Mouse (Mus musculus): ENCODE measurements around the gene G6pc3. TPM values are rescaled to one million over a fixed set of nuclear protein-coding genes. Genes with fewer than 3 reads are reported as not detected.

The G6pc3 gene
- total and polyA plus RNA-seq, 3 experiments, result 31.3 to 72.3 (median 34.7) TPM

GRCm38 (mm10) chr11:102211011-102211410 is 21.6 kb downstream of the G6pc3 start:
- in situ Hi-C loops (cut with MboI; ENCODE audit: low pct_ligation_motif_present, low pct_unique_long_range_greater_than_20kb, low sequenced_read_pairs) (no loop called here), dilution Hi-C loops (cut with MboI; ENCODE audit: extremely low pct_ligation_motif_present, extremely low pct_unique_long_range_greater_than_20kb, low sequenced_read_pairs) (no loop called here)
- no peaks in the 10 kb centered on the region for H3K9me3 ChIP-seq (replicated peaks; ENCODE audit: low read length)
- no peak for DNase-seq (ENCODE audit: extremely low read depth)
- H3K79me2 ChIP-seq (replicated peaks; ENCODE audit: control insufficient read depth, extremely low read depth, insufficient read depth, poor library complexity, severe bottlenecking), result 0 out of 2 replicates have a peak, but pooled peaks cover 2% of the 10 kb centered on the region
- peaks cover 44 to 83% of the 10 kb centered on the region in 2 experiments for H3K4me1 ChIP-seq (ENCODE audit: control insufficient read depth in 1 of 2, insufficient read depth in 2 of 2)
- TF ChIP-seq NELFE (IDR thresholded peaks at IDR 0.05; ENCODE audit: low read depth, low read length) (no peak), UBTF (IDR thresholded peaks at IDR 0.05; ENCODE audit: low read depth, low read length) (no peak), PAX5 (IDR thresholded peaks at IDR 0.05; ENCODE audit: low read length) (no peak), MYC (IDR thresholded peaks at IDR 0.05; ENCODE audit: low read depth, low read length) (no peak), TCF12 (IDR thresholded peaks at IDR 0.05; ENCODE audit: low read depth, low read length) (no peak), ZC3H11A (IDR thresholded peaks at IDR 0.05; ENCODE audit: low read depth, low read length) (no peak), MAX (IDR thresholded peaks at IDR 0.05; ENCODE audit: low read length) (no peak), USF2 (conservative IDR thresholded peaks at IDR 0.05; ENCODE audit: low read depth, low read length) (no peak), MAZ (IDR thresholded peaks at IDR 0.05; ENCODE audit: low read depth, low read length) (no peak), JUND (conservative IDR thresholded peaks at IDR 0.05; ENCODE audit: low read depth, low read length) (no peak)
- no peak overlapping the region for H3K9ac ChIP-seq (ENCODE audit: insufficient read depth, low read depth)
- no peak overlapping the region for H3K27ac ChIP-seq (ENCODE audit: insufficient read depth, low read depth)
- no peak overlapping the region for H3K4me3 ChIP-seq (replicated peaks in 1 of 3; ENCODE audit: low read depth in 2 of 3, low read length in 2 of 3, poor library complexity in 1 of 3)
- peaks cover 8 to 30% of the 10 kb centered on the region in 2 experiments for H3K36me3 ChIP-seq (replicated peaks in 1 of 2; ENCODE audit: control insufficient read depth in 1 of 2, insufficient read depth in 1 of 2, low read length in 1 of 2)
- H3K27me3 ChIP-seq (replicated peaks), result no peaks in the 10 kb centered on the region
- H3K4me2 ChIP-seq (ENCODE audit: insufficient read depth, low read depth, poor library complexity, severe bottlenecking), result no peak overlapping the region

GRCm38 (mm10) chr11:102211936-102212341 is 22.5 kb downstream of the G6pc3 start:
- dilution Hi-C loops (cut with MboI; ENCODE audit: extremely low pct_ligation_motif_present, extremely low pct_unique_long_range_greater_than_20kb, low sequenced_read_pairs), result no loop called here
- DNase-seq (ENCODE audit: extremely low read depth), result peak; percentile 71
- no peak overlapping the region for H3K4me3 ChIP-seq (replicated peaks in 1 of 3; ENCODE audit: low read depth in 2 of 3, low read length in 2 of 3, poor library complexity in 1 of 3)
- peaks cover 0 to 20% of the 10 kb centered on the region in 2 experiments for H3K36me3 ChIP-seq (replicated peaks in 1 of 2; ENCODE audit: control insufficient read depth in 1 of 2, insufficient read depth in 1 of 2, low read length in 1 of 2)
- in situ Hi-C loops (cut with MboI; ENCODE audit: low pct_ligation_motif_present, low pct_unique_long_range_greater_than_20kb, low sequenced_read_pairs), result no loop called here
- no peaks in the 10 kb centered on the region for H3K27me3 ChIP-seq (replicated peaks)
- H3K27ac ChIP-seq (ENCODE audit: insufficient read depth, low read depth), result no peak overlapping the region
- H3K9me3 ChIP-seq (replicated peaks; ENCODE audit: low read length), result no peaks in the 10 kb centered on the region
- TF ChIP-seq ETS1 (conservative IDR thresholded peaks at IDR 0.05; ENCODE audit: low read depth, low read length) (peak; percentile 78), POLR2AphosphoS2 (IDR thresholded peaks at IDR 0.05; ENCODE audit: low read depth, low read length) (no peak), MXI1 (IDR thresholded peaks at IDR 0.05; ENCODE audit: low read depth, low read length) (0 out of 2 replicates have a peak, but pooled peaks have one; percentile 29), RAD21 (IDR thresholded peaks at IDR 0.05; ENCODE audit: low read depth, low read length) (no peak), CTCF (conservative IDR thresholded peaks at IDR 0.05 in 1 of 2, IDR thresholded peaks at IDR 0.05 in 1 of 2; ENCODE audit: low read depth in 2 of 2, low read length in 2 of 2) (no peak), ZC3H11A (IDR thresholded peaks at IDR 0.05; ENCODE audit: low read depth, low read length) (no peak), NELFE (IDR thresholded peaks at IDR 0.05; ENCODE audit: low read depth, low read length) (no peak), CHD1 (IDR thresholded peaks at IDR 0.05; ENCODE audit: low read depth, low read length) (no peak), JUN (IDR thresholded peaks at IDR 0.05; ENCODE audit: insufficient read depth, low read depth, low read length) (no peak), TCF12 (IDR thresholded peaks at IDR 0.05; ENCODE audit: low read depth, low read length) (no peak), TBP (conservative IDR thresholded peaks at IDR 0.05; ENCODE audit: low read depth, low read length) (no peak), MEF2A (IDR thresholded peaks at IDR 0.05; ENCODE audit: borderline replicate concordance, low read depth, low read length) (peak; percentile 90), ZNF384 (IDR thresholded peaks at IDR 0.05; ENCODE audit: low read depth, low read length) (no peak), ZMIZ1 (IDR thresholded peaks at IDR 0.05; ENCODE audit: low read depth, low read length) (no peak), CHD2 (IDR thresholded peaks at IDR 0.05; ENCODE audit: low read length) (no peak), BHLHE40 (IDR thresholded peaks at IDR 0.05; ENCODE audit: low read depth, low read length) (peak; percentile 84), EP300 (IDR thresholded peaks at IDR 0.05; ENCODE audit: low read length) (0 out of 2 replicates have a peak, but pooled peaks have one; percentile 17), ZKSCAN1 (IDR thresholded peaks at IDR 0.05; ENCODE audit: borderline replicate concordance, low read depth, low read length) (no peak), PAX5 (IDR thresholded peaks at IDR 0.05; ENCODE audit: low read length) (no peak), MAX (IDR thresholded peaks at IDR 0.05; ENCODE audit: low read length) (peak; percentile 35; the same call in 1 of the 2 replicates), POLR2A (IDR thresholded peaks at IDR 0.05; ENCODE audit: low read depth, low read length) (no peak), JUND (conservative IDR thresholded peaks at IDR 0.05; ENCODE audit: low read depth, low read length) (no peak), MAFK (IDR thresholded peaks at IDR 0.05; ENCODE audit: insufficient replicate concordance, low read length) (no peak), UBTF (IDR thresholded peaks at IDR 0.05; ENCODE audit: low read depth, low read length) (no peak)
- no peak overlapping the region for H3K9ac ChIP-seq (ENCODE audit: insufficient read depth, low read depth)
- H3K4me2 ChIP-seq (ENCODE audit: insufficient read depth, low read depth, poor library complexity, severe bottlenecking), result no peak overlapping the region
- 0 out of 2 replicates have a peak, but pooled peaks cover 2% of the 10 kb centered on the region for H3K79me2 ChIP-seq (replicated peaks; ENCODE audit: control insufficient read depth, extremely low read depth, insufficient read depth, poor library complexity, severe bottlenecking)
- peaks cover 50 to 91% of the 10 kb centered on the region in 2 experiments for H3K4me1 ChIP-seq (ENCODE audit: control insufficient read depth in 1 of 2, insufficient read depth in 2 of 2)

Measured in CH12.LX (cell line).